Mouse (Mus musculus): ENCODE data around the gene S100a9. TPM values are rescaled to one million over a fixed set of nuclear protein-coding genes. Genes with fewer than 3 reads are reported as not detected.

The S100a9 gene
- polyA plus RNA-seq (2012; rRNA removed): 0.39 and 1.4 TPM in 2 replicates

DNA sequence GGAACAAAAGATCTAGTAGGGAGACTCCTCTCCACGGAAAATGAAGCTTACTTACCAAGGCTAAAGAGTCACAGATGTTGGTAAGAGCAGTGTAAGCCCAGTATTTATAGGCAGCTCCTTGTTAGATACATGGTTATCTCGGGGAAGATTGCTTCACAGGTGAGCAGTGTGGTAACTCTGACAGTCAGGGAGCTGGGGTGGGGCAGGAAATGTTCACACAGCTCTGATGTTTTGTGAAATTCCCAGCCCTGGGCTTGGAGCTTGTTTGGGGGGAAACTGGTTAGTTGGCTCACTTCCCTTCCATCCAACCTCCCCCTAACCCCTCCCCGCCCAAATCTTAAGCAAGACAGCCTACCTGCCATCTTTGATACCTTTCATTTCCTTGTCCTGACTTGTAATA lies at the start of gene S100a9:
TSS of gene S100a9 (minus strand) at position 109 of the 400 bp plus-strand sequence.
- no peak for DNase-seq
- Histone ChIP-seq H3K36me3 (ENCODE audit: control insufficient read depth, insufficient read depth, low read length) (no peaks in the 10 kb centered on the region), H3K4me3 (ENCODE audit: insufficient read depth, low read depth, low read length) (no peak within 1 kb of the TSS), H3K27me3 (replicated peaks; ENCODE audit: control insufficient read depth, insufficient read depth, low read length) (no peaks in the 10 kb centered on the region), H3K27ac (ENCODE audit: insufficient read depth, low read depth, low read length) (no peak within 1 kb of the TSS), H3K4me1 (ENCODE audit: control insufficient read depth, insufficient read depth, low read length) (no peaks in the 10 kb centered on the region)
- WGBS: 62% methylated on average over 3 of the region's 3 CpGs
- no peak for TF ChIP-seq POLR2A (IDR thresholded peaks at IDR 0.05; ENCODE audit: low read depth, low read length)
- no peak for TF ChIP-seq CTCF (conservative IDR thresholded peaks at IDR 0.05; ENCODE audit: insufficient read depth, insufficient read length, low read depth, low read length)

DNA sequence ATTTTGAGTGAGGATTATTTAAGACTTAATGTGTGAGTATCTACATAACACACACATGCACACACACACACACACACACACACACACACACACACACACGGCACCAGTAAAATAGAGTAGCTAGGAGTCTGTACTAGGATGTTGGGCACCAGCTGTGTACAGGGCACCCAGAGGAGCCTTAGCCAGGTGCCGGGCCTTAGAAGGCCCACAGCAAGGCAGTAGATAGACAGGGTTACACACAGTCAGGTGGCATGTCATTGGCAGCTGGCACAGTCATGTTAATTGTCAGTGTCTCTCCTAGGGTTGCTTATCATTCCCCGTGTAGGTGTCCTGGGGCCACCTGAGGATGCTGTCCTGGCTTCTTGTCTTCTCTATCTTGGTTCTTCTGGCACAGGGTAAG lies 31.1 kb upstream of the S100a9 start, which contains the start of gene Pglyrp4:
TSS of gene Pglyrp4 (plus strand) at position 301 of the 400 bp plus-strand sequence.
- 85% methylated on average over 3 of the region's 3 CpGs for WGBS

DNA sequence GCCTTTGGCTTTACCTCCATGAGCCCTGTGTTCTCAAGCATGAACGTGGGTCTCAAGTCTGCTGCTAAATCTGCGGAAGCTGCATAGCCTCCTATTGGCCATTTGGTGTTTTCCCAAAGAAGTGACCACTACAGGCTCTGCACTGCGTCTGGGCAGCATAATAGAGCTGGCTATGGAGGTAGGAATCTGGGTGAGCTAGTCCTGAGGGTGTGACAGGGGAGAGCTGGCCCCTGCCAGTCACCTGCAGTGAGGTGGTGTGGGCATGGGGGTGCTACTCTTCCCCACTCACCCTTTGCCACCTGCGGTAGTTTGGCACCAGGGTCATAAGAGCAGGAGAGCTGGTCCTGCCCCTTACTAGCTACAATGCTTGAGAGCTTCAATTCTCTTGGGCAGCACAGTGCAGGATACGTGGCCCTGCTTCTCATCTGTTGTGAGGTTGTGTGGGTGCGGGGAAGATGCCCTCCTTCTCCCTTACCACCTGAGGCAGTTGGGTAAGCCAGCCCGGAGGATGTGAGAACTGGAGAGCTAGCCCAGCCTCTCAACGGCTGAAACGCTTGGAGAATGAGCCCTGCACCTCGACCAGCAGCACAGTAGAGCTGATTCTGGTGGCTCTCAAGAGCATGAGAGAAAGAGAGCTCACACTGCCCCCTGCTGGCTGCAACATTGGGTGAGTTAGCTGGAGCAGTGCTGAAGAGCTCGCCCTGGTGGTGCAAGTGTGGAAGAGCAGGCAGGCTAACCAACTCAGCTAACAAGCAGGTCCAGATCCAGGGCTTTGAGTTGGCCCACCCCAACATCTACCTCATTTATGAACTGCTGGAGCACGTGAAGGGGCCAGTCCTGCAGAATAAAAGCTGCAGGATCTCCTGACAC lies 14.3 kb upstream of the S100a9 start:
- Histone ChIP-seq H3K27me3 (replicated peaks; ENCODE audit: control insufficient read depth, insufficient read depth, low read length) (no peaks in the 10 kb centered on the region), H3K36me3 (ENCODE audit: control insufficient read depth, insufficient read depth, low read length) (no peaks in the 10 kb centered on the region), H3K4me1 (ENCODE audit: control insufficient read depth, insufficient read depth, low read length) (no peaks in the 10 kb centered on the region), H3K4me3 (ENCODE audit: insufficient read depth, low read depth, low read length) (no peak overlapping the region), H3K27ac (ENCODE audit: insufficient read depth, low read depth, low read length) (no peak overlapping the region)
- 44% methylated on average over 12 of the region's 12 CpGs for WGBS
- peak; percentile 83 for DNase-seq
- peak; percentile 98 for TF ChIP-seq CTCF (conservative IDR thresholded peaks at IDR 0.05; ENCODE audit: insufficient read depth, insufficient read length, low read depth, low read length)
- no peak for TF ChIP-seq POLR2A (IDR thresholded peaks at IDR 0.05; ENCODE audit: low read depth, low read length)

More for the DNA sequence above, 31.1 kb upstream of the S100a9 start, which contains the start of gene Pglyrp4:
- H3K36me3 ChIP-seq (ENCODE audit: control insufficient read depth, insufficient read depth, low read length): no peaks in the 10 kb centered on the region
- H3K4me1 ChIP-seq (ENCODE audit: control insufficient read depth, insufficient read depth, low read length): no peaks in the 10 kb centered on the region
- H3K4me3 ChIP-seq (ENCODE audit: insufficient read depth, low read depth, low read length): no peak within 1 kb of the TSS
- TF ChIP-seq POLR2A (IDR thresholded peaks at IDR 0.05; ENCODE audit: low read depth, low read length): no peak
- TF ChIP-seq CTCF (conservative IDR thresholded peaks at IDR 0.05; ENCODE audit: insufficient read depth, insufficient read length, low read depth, low read length): no peak
- DNase-seq: no peak
- H3K27me3 ChIP-seq (replicated peaks; ENCODE audit: control insufficient read depth, insufficient read depth, low read length): no peaks in the 10 kb centered on the region
- H3K27ac ChIP-seq (ENCODE audit: insufficient read depth, low read depth, low read length): no peak within 1 kb of the TSS

DNA sequence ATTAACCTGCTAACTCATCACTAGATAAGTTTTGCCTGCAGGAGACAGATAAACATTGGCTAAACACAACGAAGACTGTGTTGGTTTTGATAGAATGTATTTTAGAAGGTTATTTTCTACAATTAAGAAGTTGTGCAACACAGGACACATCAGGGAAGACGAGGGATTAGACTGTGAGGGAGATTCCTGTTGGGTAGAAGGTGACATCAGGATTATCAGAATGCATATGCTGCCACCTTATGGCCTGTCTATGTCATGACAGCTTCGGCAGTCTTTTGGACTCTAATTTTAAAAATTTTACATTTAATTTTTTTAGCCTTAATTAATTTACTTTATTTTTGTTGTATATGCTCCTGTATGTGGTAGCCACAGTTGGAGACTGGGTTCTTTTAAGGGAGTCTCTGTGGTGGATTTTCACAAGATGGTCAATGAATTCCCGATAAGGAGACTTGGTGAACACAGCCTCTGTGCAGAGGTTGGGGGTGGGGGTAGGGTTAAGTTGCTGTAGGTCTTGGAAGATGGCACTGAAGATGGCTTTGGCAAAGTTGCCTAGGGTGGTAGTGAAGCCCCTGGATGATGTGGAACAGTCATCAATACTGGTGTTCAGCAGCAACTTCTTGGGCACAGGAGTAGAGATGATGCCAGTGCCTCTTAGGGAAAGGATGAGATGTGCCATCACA lies 13.1 kb upstream of the S100a9 start:
- peak; percentile 29 for DNase-seq

DNA sequence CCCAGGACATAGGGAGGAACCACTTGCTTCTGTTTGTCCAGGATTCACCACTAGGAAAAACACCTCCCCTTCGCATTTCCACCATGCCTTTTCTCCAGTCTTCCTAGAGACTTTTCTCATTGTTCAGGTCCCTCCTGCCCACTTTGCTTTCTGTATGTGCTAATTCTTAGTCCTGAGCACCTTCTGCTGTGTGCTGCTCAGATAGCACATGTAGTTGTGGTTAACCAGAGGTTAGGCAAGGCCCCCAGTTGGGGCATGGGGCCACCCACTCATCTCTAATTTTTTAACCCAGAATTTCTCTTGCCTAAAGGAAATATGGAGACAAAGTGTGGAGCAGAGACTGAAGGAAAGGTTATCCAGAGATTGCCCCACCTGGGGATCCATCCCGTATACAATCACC lies 6.7 kb upstream of the S100a9 start:
- TF ChIP-seq CTCF (conservative IDR thresholded peaks at IDR 0.05; ENCODE audit: insufficient read depth, insufficient read length, low read depth, low read length) (no peak), POLR2A (IDR thresholded peaks at IDR 0.05; ENCODE audit: low read depth, low read length) (no peak)
- no peaks in the 10 kb centered on the region for H3K27me3 ChIP-seq (replicated peaks; ENCODE audit: control insufficient read depth, insufficient read depth, low read length)
- no peak overlapping the region for H3K4me3 ChIP-seq (ENCODE audit: insufficient read depth, low read depth, low read length)
- DNase-seq: no peak
- no peaks in the 10 kb centered on the region for H3K36me3 ChIP-seq (ENCODE audit: control insufficient read depth, insufficient read depth, low read length)
- no peaks in the 10 kb centered on the region for H3K4me1 ChIP-seq (ENCODE audit: control insufficient read depth, insufficient read depth, low read length)
- 85% methylated on average over 2 of the region's 2 CpGs for WGBS
- H3K27ac ChIP-seq (ENCODE audit: insufficient read depth, low read depth, low read length): no peak overlapping the region

More for the DNA sequence above, 13.1 kb upstream of the S100a9 start:
- Histone ChIP-seq H3K27me3 (replicated peaks; ENCODE audit: control insufficient read depth, insufficient read depth, low read length) (no peaks in the 10 kb centered on the region), H3K27ac (ENCODE audit: insufficient read depth, low read depth, low read length) (no peak overlapping the region), H3K36me3 (ENCODE audit: control insufficient read depth, insufficient read depth, low read length) (no peaks in the 10 kb centered on the region), H3K4me1 (ENCODE audit: control insufficient read depth, insufficient read depth, low read length) (no peaks in the 10 kb centered on the region), H3K4me3 (ENCODE audit: insufficient read depth, low read depth, low read length) (no peak overlapping the region)
- TF ChIP-seq POLR2A (IDR thresholded peaks at IDR 0.05; ENCODE audit: low read depth, low read length): no peak
- TF ChIP-seq CTCF (conservative IDR thresholded peaks at IDR 0.05; ENCODE audit: insufficient read depth, insufficient read length, low read depth, low read length): peak; percentile 38; the same call in 1 of the 2 replicates
- WGBS: 17% methylated on average over 4 of the region's 4 CpGs

DNA sequence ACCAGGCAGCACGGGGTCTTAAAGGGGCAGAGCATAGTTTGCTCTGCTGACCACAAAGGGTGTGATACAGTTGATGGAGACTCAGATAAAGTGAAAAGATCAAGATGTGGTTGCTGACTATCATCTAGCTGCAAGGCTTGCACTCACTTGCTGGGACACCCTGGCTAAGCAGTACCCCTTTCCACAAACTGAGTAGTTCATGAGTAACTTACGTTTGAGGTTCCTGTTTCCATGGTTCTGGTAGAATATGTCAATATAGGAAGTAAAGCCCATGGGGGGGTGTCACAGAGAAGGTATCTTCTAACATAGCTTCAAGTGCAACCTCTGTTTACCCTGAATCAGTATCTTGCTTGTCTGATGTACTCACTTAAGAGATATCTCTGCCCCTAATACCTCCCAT lies 2.0 kb downstream of the S100a9 start:
- H3K27me3 ChIP-seq (replicated peaks; ENCODE audit: control insufficient read depth, insufficient read depth, low read length): no peaks in the 10 kb centered on the region
- WGBS: 76% methylated on average over 2 of the region's 2 CpGs
- H3K36me3 ChIP-seq (ENCODE audit: control insufficient read depth, insufficient read depth, low read length): no peaks in the 10 kb centered on the region
- no peak for DNase-seq
- H3K27ac ChIP-seq (ENCODE audit: insufficient read depth, low read depth, low read length): no peak overlapping the region
- no peak for TF ChIP-seq CTCF (conservative IDR thresholded peaks at IDR 0.05; ENCODE audit: insufficient read depth, insufficient read length, low read depth, low read length)
- TF ChIP-seq POLR2A (IDR thresholded peaks at IDR 0.05; ENCODE audit: low read depth, low read length): no peak
- no peaks in the 10 kb centered on the region for H3K4me1 ChIP-seq (ENCODE audit: control insufficient read depth, insufficient read depth, low read length)
- H3K4me3 ChIP-seq (ENCODE audit: insufficient read depth, low read depth, low read length): no peak overlapping the region

DNA sequence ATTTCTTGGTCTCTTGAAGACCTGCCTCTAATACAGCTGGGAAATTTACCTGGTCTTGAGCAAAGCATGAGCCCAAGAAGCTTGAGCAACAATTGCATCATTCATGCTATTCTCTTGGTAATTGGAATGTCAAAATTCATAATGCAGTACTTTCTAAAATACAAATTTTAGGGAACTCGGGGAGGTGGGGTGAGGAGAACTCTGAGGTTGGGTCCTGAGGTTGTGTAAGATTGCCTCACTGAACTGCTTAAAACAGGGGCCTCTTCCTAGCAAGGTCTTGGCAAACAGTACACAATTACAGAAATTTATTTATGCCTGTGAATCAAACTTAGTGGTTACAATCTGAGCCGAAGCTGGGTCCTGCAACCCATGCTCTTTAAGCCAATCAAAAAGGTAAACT lies 8.7 kb downstream of the S100a9 start:
- H3K36me3 ChIP-seq (ENCODE audit: control insufficient read depth, insufficient read depth, low read length): no peaks in the 10 kb centered on the region
- H3K4me1 ChIP-seq (ENCODE audit: control insufficient read depth, insufficient read depth, low read length): no peaks in the 10 kb centered on the region
- whole genome bisulfite sequencing: 71% methylated on average over 2 of the region's 2 CpGs
- H3K27ac ChIP-seq (ENCODE audit: insufficient read depth, low read depth, low read length): no peak overlapping the region
- no peak overlapping the region for H3K4me3 ChIP-seq (ENCODE audit: insufficient read depth, low read depth, low read length)
- TF ChIP-seq CTCF (conservative IDR thresholded peaks at IDR 0.05; ENCODE audit: insufficient read depth, insufficient read length, low read depth, low read length) (no peak), POLR2A (IDR thresholded peaks at IDR 0.05; ENCODE audit: low read depth, low read length) (no peak)
- H3K27me3 ChIP-seq (replicated peaks; ENCODE audit: control insufficient read depth, insufficient read depth, low read length): no peaks in the 10 kb centered on the region
- no peak for DNase-seq

Data from kidney, adult 2 months (tissue).